Comparison of ENCODE assay signal across 24 mouse cellular contexts in the genomic region with DNA sequence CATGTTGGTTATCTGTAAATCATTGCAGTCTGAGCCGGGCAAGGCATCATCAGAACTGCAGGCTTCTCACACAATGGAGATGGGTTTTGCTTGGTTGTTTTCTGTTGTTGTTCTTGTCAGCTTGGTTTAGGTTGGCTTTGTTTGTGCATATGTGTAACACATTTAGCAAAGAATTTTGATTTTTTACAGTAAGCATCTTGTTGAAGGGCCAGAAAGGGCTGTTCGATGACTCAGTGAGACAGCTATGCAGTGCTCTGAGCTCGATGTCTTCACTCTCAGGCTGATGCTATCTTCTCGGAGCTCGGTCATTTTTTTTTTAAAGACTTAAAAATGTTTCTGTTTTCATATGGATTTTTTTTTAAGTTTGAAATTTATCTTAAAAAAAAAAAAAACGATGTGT.
DNase-seq lines count a peak whose midpoint lies in the region; ATAC-seq and TF ChIP-seq lines count a peak whose summit lies in the region.
"Had no signal": no experiment of that assay in that cellular context is flagged by ENCODE, and none has a peak within 500 bp of the region (broad histone marks: within the 10 kb centered on the region; RNA-seq: fewer than 3 reads in every experiment).

No protein-coding gene starts in this region.

- ATAC-seq in hindbrain, embryonic 14.5 days (ENCODE audit: low FRiP score): no peak
- no peak for ATAC-seq in hindbrain, embryonic 16.5 days
- no peak for ATAC-seq in neural tube, embryonic 14.5 days (ENCODE audit: low read depth)
- no peak for ATAC-seq in neural tube, embryonic 15.5 days (ENCODE audit: low FRiP score)
- ATAC-seq: forebrain, embryonic 15.5 days had no signal

- H3K4me2 ChIP-seq in hindbrain, embryonic 14.5 days (replicated peaks): no peak overlapping the region
- H3K4me2 ChIP-seq in hindbrain, embryonic 16.5 days (ENCODE audit: low read length): no peak overlapping the region
- H3K4me2 ChIP-seq in neural tube, embryonic 14.5 days (ENCODE audit: low read depth, low read length): no peak overlapping the region
- no peak overlapping the region for H3K4me2 ChIP-seq in neural tube, embryonic 15.5 days
- H3K4me2 ChIP-seq: forebrain, embryonic 15.5 days; heart, embryonic 11.5 days; hindbrain, embryonic 15.5 days; limb, embryonic 13.5 days; neural tube, embryonic 12.5 days had no signal

- no peak overlapping the region for H3K9ac ChIP-seq in hindbrain, embryonic 14.5 days
- no peak overlapping the region for H3K9ac ChIP-seq in hindbrain, embryonic 16.5 days (ENCODE audit: low read depth, low read length)
- H3K9ac ChIP-seq in neural tube, embryonic 14.5 days (replicated peaks; ENCODE audit: low read depth, low read length): no peak overlapping the region
- no peak overlapping the region for H3K9ac ChIP-seq in neural tube, embryonic 15.5 days (replicated peaks)
- H3K9ac ChIP-seq: forebrain, embryonic 15.5 days; hindbrain, embryonic 15.5 days; limb, embryonic 13.5 days; liver, embryonic 14.5 days; neural tube, embryonic 12.5 days had no signal

- no peak for DNase-seq in hindbrain, embryonic 14.5 days (ENCODE audit: low spot score)
- peak; percentile 14 for DNase-seq in brain, embryonic 14.5 days (ENCODE audit: low read depth)
- DNase-seq in embryo, embryonic 10.5 days (ENCODE audit: low spot score): no peak
- DNase-seq in kidney, adult 8-10 months: no peak
- DNase-seq: adrenal gland, postnatal 36 days; cerebellum, adult 18-20 months; cerebellum, postnatal 36 days; heart, postnatal 10 days; kidney, adult 18-20 months; kidney, postnatal 14 days; layer of hippocampus, postnatal 36 days; right cerebral cortex, postnatal 14 days; spleen, adult 18-20 months; thymus, postnatal 36 days had no signal

- H3K4me1 ChIP-seq in hindbrain, embryonic 14.5 days (replicated peaks; ENCODE audit: control insufficient read depth, insufficient read depth, low read length): no peaks in the 10 kb centered on the region
- no peaks in the 10 kb centered on the region; the same call in 1 of the 2 replicates for H3K4me1 ChIP-seq in hindbrain, embryonic 16.5 days (ENCODE audit: control insufficient read depth, insufficient read depth, low read depth, low read length)
- no peaks in the 10 kb centered on the region for H3K4me1 ChIP-seq in neural tube, embryonic 14.5 days (ENCODE audit: control insufficient read depth, insufficient read depth, low read length)
- no peaks in the 10 kb centered on the region for H3K4me1 ChIP-seq in neural tube, embryonic 15.5 days
- H3K4me1 ChIP-seq: forebrain, embryonic 15.5 days; hindbrain, embryonic 15.5 days; neural tube, embryonic 12.5 days had no signal

- no peaks in the 10 kb centered on the region for H3K9me3 ChIP-seq in hindbrain, embryonic 14.5 days (ENCODE audit: control insufficient read depth, low read length)
- no peaks in the 10 kb centered on the region; the same call in 1 of the 2 replicates for H3K9me3 ChIP-seq in hindbrain, embryonic 16.5 days (ENCODE audit: control insufficient read depth, low read length)
- H3K9me3 ChIP-seq in neural tube, embryonic 14.5 days (ENCODE audit: control insufficient read depth, low read length): no peaks in the 10 kb centered on the region
- no peaks in the 10 kb centered on the region for H3K9me3 ChIP-seq in neural tube, embryonic 15.5 days (replicated peaks)
- H3K9me3 ChIP-seq: forebrain, embryonic 15.5 days; hindbrain, embryonic 15.5 days; neural tube, embryonic 12.5 days had no signal

- no peak for TF ChIP-seq POLR2A in brain, embryonic 14.5 days (IDR thresholded peaks at IDR 0.05; ENCODE audit: borderline replicate concordance, extremely low read depth, insufficient read depth, insufficient read length, poor library complexity, severe bottlenecking)

- H3K27ac ChIP-seq in hindbrain, embryonic 14.5 days: peak overlapping the region; percentile 32; the same call in 1 of the 2 replicates
- no peak overlapping the region for H3K27ac ChIP-seq in hindbrain, embryonic 16.5 days (ENCODE audit: low read depth, low read length)
- H3K27ac ChIP-seq in neural tube, embryonic 14.5 days (ENCODE audit: low read depth, low read length): peak overlapping the region; percentile 48; the same call in 1 of the 2 replicates
- no peak overlapping the region for H3K27ac ChIP-seq in neural tube, embryonic 15.5 days (replicated peaks)
- H3K27ac ChIP-seq: forebrain, embryonic 15.5 days; hindbrain, embryonic 15.5 days; layer of hippocampus, adult 2 months; limb, embryonic 13.5 days; liver, embryonic 14.5 days; neural tube, embryonic 12.5 days had no signal

- no peak overlapping the region for H3K4me3 ChIP-seq in hindbrain, embryonic 14.5 days (replicated peaks; ENCODE audit: low read length)
- H3K4me3 ChIP-seq in hindbrain, embryonic 16.5 days (ENCODE audit: low read length): no peak overlapping the region
- H3K4me3 ChIP-seq in neural tube, embryonic 14.5 days (ENCODE audit: low read depth, low read length): no peak overlapping the region
- no peak overlapping the region for H3K4me3 ChIP-seq in neural tube, embryonic 15.5 days (replicated peaks)
- H3K4me3 ChIP-seq: forebrain, embryonic 15.5 days; hindbrain, embryonic 15.5 days; layer of hippocampus, adult 2 months; limb, embryonic 13.5 days; neural tube, embryonic 12.5 days had no signal

- H3K36me3 ChIP-seq in hindbrain, embryonic 14.5 days (replicated peaks; ENCODE audit: control insufficient read depth, insufficient read depth): no peaks in the 10 kb centered on the region
- no peaks in the 10 kb centered on the region for H3K36me3 ChIP-seq in hindbrain, embryonic 16.5 days (ENCODE audit: control insufficient read depth, insufficient read depth, low read length)
- H3K36me3 ChIP-seq in neural tube, embryonic 14.5 days (ENCODE audit: control insufficient read depth, insufficient read depth, low read length): no peaks in the 10 kb centered on the region
- H3K36me3 ChIP-seq in neural tube, embryonic 15.5 days: no peaks in the 10 kb centered on the region
- H3K36me3 ChIP-seq: forebrain, embryonic 15.5 days; hindbrain, embryonic 15.5 days; limb, embryonic 13.5 days; neural tube, embryonic 12.5 days had no signal

- 80% methylated on average over 6 of the region's 6 CpGs for WGBS in hindbrain, embryonic 14.5 days
- 77% methylated on average over 6 of the region's 6 CpGs for WGBS in hindbrain, embryonic 16.5 days
- 81% methylated on average over 6 of the region's 6 CpGs for WGBS in neural tube, embryonic 14.5 days
- WGBS in neural tube, embryonic 15.5 days: 81% methylated on average over 6 of the region's 6 CpGs

- TF ChIP-seq CTCF in brain, embryonic 14.5 days (IDR thresholded peaks at IDR 0.05; ENCODE audit: borderline replicate concordance, extremely low read depth, insufficient read depth, insufficient read length): no peak

- no peaks in the 10 kb centered on the region for H3K27me3 ChIP-seq in hindbrain, embryonic 14.5 days (ENCODE audit: control insufficient read depth, insufficient read depth, low read length)
- no peaks in the 10 kb centered on the region for H3K27me3 ChIP-seq in hindbrain, embryonic 16.5 days (replicated peaks; ENCODE audit: control insufficient read depth, insufficient read depth, low read length)
- no peaks in the 10 kb centered on the region for H3K27me3 ChIP-seq in neural tube, embryonic 14.5 days (ENCODE audit: control insufficient read depth, insufficient read depth, low read length)
- no peaks in the 10 kb centered on the region for H3K27me3 ChIP-seq in neural tube, embryonic 15.5 days (replicated peaks)
- H3K27me3 ChIP-seq: forebrain, embryonic 15.5 days; hindbrain, embryonic 15.5 days; neural tube, embryonic 12.5 days had no signal

Comparison
In these comparisons a context has a peak if more than half of its experiments do, and no peak if none do; other contexts are left out.
1. H3K27ac ChIP-seq: peak in hindbrain, embryonic 14.5 days (single experiment) and neural tube, embryonic 14.5 days (single experiment); none in hindbrain, embryonic 16.5 days (single experiment) and neural tube, embryonic 15.5 days (single experiment).